Mouse (Mus musculus) heart, postnatal 14 days (tissue): ENCODE results near the gene Fam210b. TPM values are rescaled to one million over a fixed set of nuclear protein-coding genes. Genes with fewer than 3 reads are reported as not detected.

Experiments
- DNase-seq, 2 experiments: peaks; one replicate each; pipeline ENCODE4 v3.0.0; 2021 to 2022
- intact Hi-C: fragments of 180-260 bp; cut with DNase I; formaldehyde crosslinking; loops from one replicate; pipeline ENCODE4 v1.15.1; 2025
- total RNA-seq, 2 experiments: library from RNA; stranded (reverse); gene quantifications; 2 replicates each; pipeline ENCODE4 v1.2.3; 2021

The Fam210b gene
- total RNA-seq, 2 experiments from 2014 or later, result 6.9 to 7.0 TPM

GRCm38 (mm10) chr2:172346933-172347611 lies 1.7 kb downstream of the Fam210b start:
- intact Hi-C loops, result loop anchor here (2.0 kb wide), 1 partner anchor 24 kb away; the partner anchor contains the start of genes Aurka and Cstf1
- no peak for DNase-seq

DNA sequence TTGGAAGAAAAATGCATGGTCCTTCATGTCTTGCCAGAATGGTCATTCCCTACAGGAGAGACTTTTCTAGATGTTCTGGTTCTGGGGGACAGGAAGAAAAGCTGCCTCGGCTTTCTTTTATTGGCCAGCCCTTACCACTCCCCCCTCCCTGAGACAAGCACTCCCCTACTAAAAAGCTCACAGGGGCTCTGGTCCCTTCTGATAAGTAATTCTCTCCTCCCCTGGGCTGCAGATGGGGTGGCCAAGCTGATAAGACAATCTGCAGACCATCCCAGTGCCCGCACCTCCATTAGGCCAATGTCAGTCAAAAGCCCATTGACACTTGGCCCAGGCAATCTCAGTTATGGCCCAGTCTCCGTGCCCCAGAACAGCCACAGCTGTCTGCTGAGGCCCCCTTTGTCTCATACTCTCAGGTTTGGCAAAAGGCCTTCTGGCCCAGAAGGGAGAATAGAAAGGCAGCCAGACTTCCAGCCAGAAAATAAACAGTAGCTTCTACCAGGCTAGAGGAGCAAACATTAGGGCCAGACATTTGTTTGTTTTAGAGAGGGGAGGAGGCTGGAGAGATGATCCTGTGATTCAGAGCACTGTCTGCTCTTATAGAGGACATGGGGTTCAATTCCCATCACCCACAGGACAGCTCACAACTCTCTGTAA lies 3.1 kb downstream of the Fam210b start:
- peak; percentile 15 to 57 for DNase-seq

GRCm38 (mm10) chr2:172349776-172350175 lies 4.4 kb downstream of the Fam210b start:
- intact Hi-C loops, result no loop called here

More for the DNA sequence above, 3.1 kb downstream of the Fam210b start:
- intact Hi-C loops, result no loop called here

GRCm38 (mm10) chr2:172350773-172351172 lies 5.4 kb downstream of the Fam210b start:
- intact Hi-C loops, result no loop called here
- no peak for DNase-seq

More at GRCm38 (mm10) chr2:172349776-172350175, 4.4 kb downstream of the Fam210b start:
- DNase-seq, result no peak

DNA sequence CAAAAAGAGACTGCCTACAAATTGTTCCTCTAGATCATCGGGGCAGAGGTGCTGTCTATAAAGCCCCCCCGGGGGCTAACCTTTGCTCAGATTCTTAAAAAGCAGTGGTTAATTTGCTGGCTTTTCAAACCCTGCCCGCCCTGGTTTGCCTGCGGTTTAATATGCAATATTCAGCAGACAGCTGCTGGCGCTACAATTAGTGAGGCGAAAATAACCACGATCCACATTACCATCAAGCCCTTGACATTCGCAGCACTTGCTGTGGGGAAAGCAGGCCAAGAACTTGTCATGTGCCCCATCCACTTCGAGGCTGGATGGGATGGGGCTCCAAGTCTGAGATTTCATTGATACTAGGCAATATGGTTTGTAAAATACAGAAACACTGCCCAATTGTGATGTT lies 7.9 kb downstream of the Fam210b start:
- intact Hi-C loops, result no loop called here
- DNase-seq, result no peak

- intact Hi-C loops, result no loop called here
- no peak for DNase-seq
Observed at GRCm38 (mm10) chr2:172354761-172355160, 9.4 kb downstream of the Fam210b start.

- no peak for DNase-seq
- intact Hi-C loops, result no loop called here
Observed at GRCm38 (mm10) chr2:172355833-172356232, 10.5 kb downstream of the Fam210b start.

GRCm38 (mm10) chr2:172363176-172363575 lies 17.8 kb downstream of the Fam210b start:
- no peak for DNase-seq
- intact Hi-C loops, result no loop called here

GRCm38 (mm10) chr2:172370411-172371223 lies 25.3 kb downstream of the Fam210b start, which contains the start of the genes Aurka and Cstf1:
TSS of gene Aurka (minus strand) at chr2:172370535.
TSS of gene Cstf1 (plus strand) at chr2:172370681.
- peak; percentile 94 for DNase-seq
- intact Hi-C loops, result loop anchor here (2.0 to 10.0 kb wide), 2 partner anchors 24 to 634 kb away; partner anchors contain the start of gene Rae1

DNA sequence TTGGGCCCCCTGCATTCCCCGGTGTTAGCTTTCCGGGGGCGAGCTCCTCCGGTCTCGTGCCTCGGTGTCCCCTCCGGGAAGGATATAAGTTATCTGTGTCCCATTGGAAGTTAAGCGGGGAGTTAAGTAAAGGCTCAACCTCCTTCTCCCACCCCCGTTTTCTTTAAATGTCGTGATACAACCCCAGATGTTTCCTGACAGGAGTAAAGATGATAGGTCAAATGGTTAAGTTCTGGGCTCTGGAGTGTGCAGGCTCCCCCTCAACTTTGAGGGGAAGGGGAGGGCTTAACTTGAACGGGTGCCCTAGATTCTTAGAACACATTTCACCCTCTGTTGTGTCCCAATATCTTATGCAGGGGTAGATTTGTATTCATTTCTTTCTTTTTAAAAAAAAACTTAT lies 25.9 kb downstream of the Fam210b start:
- intact Hi-C loops, result loop anchor here (2.0 to 10.0 kb wide), 2 partner anchors 24 to 634 kb away; partner anchors contain the start of gene Rae1

GRCm38 (mm10) chr2:172376551-172376950 lies 31.2 kb downstream of the Fam210b start:
- DNase-seq, result no peak
- intact Hi-C loops, result loop anchor here (10.0 kb wide), 1 partner anchor 628 kb away; the partner anchor contains the start of gene Rae1

More for the DNA sequence above, 25.9 kb downstream of the Fam210b start:
- no peak for DNase-seq

GRCm38 (mm10) chr2:172376999-172377515 lies 31.7 kb downstream of the Fam210b start:
- intact Hi-C loops, result loop anchor here (10.0 kb wide), 1 partner anchor 628 kb away; the partner anchor contains the start of gene Rae1

GRCm38 (mm10) chr2:172378332-172378731 lies 33.0 kb downstream of the Fam210b start:
- intact Hi-C loops, result loop anchor here (10.0 kb wide), 1 partner anchor 626 kb away; the partner anchor contains the start of gene Rae1
- peak; percentile 46 to 50 for DNase-seq

More at GRCm38 (mm10) chr2:172376999-172377515, 31.7 kb downstream of the Fam210b start:
- no peak for DNase-seq

- intact Hi-C loops, result no loop called here
- DNase-seq, result no peak
Observed at GRCm38 (mm10) chr2:172380513-172380912, 35.1 kb downstream of the Fam210b start.

- DNase-seq, result no peak
- intact Hi-C loops, result no loop called here
Observed at GRCm38 (mm10) chr2:172381341-172381740, 36.0 kb downstream of the Fam210b start.

DNA sequence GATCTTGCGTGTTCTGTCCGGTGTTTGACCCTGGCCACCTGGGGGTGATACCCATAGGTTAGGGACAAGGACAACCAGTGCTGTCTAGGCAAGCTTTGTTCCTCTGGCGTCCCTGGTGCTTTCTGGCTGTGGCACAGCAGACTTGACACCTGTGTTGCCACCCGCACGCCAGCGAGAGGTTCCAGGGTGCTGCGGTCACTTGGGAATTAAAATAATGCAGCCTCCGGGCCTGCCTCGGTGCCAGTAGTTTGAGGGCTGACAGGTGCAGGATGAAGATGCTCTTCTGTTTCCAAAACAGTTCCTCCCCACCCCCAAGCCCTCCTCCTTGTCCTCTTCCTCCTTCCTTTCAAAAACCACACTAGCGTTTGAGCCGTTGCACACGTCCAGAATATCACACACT lies 36.5 kb downstream of the Fam210b start:
- no peak for DNase-seq
- intact Hi-C loops, result no loop called here

DNA sequence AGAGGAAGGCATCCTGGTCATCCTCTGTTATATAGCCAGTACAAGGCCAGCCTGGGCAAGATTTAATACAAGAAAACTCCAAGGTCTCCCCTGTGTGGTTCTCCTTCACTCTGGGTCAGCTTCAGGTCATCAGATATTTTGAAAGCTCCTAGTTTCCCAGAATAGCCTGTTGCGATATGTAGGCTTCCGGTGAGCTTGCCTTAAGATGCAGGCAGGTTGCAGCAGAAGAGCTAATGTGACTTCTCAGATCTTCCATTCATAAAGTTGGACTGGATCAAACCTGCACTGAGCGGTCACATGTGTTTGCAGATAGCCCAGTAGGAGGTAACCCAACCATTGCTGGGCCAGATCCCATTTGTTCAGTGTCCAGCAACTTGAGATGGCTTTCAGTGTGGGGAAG lies 39.4 kb downstream of the Fam210b start:
- no peak for DNase-seq
- intact Hi-C loops, result no loop called here

- no peak for DNase-seq
- intact Hi-C loops, result no loop called here
Observed at GRCm38 (mm10) chr2:172390341-172390740, 45.0 kb downstream of the Fam210b start.

DNA sequence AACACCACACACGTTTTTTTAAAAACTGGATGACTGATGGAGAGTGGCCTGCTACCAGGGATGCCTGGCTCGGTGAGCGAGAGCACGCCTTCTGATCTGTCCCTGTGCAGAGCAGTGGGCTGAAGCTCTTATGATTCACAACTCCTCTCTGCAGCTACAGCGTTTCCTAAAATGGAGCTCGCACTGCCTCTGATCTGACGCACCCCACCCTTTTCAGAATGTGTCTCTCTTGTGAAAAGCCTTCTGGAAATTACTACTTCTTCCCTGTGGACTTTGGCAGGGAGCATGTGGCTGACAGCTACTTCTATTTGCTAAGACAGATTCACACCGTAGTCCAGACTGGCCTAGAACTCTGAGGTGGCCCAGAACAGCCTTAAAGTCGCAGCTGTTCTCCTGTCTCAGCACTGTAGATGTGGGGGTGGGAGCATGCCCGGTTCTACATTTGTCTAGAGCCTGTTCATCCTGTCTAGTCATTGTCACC lies 46.7 kb downstream of the Fam210b start:
- intact Hi-C loops, result no loop called here
- DNase-seq, result no peak
